Mouse (Mus musculus) layer of hippocampus, adult 11-12 months (tissue): ENCODE measurements around the gene Ola1.

Experiments
- DNase-seq: peaks from one replicate; pipeline ENCODE4 v3.0.0; 2022; ENCODE audit warnings: low spot score

Ola1 gene

DNA sequence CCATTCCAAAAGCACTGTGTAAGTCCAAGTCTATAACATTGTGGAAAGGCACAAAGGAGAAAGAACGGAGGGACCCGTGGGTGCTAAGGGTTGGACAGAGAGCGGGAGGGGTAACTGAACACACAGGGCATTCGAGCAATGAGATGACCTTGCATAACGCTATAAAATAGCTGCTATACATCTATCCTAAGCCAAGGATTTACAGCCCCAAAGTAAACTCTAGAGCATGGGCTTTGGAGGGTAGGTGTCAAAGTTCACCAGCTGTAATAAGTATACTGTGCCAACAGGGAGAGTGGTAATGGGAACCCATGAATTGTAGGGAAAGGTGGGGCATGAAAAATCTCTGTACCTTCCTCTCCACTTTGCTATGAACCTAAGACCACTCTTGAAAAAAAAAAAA is at the start of gene Ola1:
Gene Ola1, minus strand, starts transcription at position 12 of the 400 bp plus-strand sequence.
- DNase-seq = no peak

DNA sequence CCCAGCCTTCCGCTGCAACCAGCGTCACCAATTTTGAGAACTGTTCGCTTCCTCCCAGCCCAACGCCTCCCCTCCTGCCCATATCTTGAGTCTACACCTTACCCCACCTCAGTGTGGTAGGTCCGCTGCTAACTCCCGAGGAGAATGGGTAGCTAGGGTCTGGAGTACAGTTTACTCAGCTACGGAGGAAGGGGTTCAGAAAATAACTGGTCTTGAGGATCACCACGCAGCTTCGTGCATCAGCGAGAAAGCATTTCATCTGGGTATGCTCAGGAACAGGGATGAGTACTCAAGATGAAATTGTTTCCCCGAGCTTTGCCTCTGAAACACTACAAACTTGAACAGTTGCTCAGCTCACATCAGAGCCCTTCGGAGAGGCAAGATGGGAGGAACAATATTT is 49.6 kb upstream of the Ola1 start:
- DNase-seq = no peak

DNA sequence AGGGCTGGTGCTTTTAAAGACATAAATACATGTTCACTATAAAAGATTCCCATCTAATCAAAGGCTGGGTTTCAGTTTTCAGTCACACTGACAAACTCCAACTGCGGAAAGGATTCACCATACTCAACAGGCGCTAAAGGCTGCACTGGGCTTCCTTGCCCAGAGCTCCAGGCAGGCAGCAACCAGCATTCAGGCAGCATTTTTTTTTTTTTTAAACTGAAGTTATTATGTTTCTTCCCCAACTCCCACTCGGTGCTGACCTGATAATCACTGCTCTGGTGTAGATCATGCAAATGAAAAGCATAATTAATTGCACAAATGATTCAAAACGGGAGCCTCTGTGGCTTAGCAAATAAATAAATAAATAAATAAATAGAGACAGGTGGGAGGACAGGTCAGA is 49.1 kb upstream of the Ola1 start:
- DNase-seq = no peak

DNA sequence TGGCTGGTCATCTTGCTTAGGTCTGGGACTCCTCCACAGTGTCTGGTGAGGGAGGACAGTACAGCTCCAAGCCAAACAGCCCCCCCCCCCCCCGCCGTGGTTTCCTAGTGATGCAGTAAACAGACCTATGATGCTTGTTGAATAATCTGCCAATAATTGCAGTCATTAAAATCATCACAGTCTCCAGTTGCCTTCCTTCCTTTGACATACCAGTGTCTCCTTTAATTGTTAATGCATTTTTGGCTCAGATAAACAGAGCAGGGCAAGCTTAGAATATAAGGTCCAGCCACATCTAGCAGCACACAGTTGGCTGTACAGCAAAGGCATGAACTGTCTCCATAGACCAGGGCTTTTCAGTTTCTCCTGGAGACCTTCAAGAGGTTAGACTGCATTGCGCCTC is 48.5 kb upstream of the Ola1 start:
- no peak for DNase-seq

DNA sequence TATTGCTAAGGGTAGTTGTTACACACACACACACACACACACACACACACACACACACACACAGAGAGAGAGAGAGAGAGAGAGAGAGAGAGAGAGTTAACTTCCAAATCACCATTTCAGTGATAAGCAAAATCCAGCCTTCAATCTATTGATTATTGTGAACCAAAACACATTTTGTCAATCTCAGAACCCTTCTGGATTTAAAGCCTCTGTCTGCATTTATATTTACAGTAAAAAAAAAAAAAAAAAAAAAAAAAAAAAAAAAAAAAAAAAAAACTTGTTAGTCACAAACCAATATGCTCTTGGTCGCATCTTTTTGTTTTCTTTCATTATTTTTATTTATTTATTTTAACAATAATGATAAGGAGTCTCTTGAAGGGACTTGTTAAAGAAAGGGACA is 47.9 kb upstream of the Ola1 start:
- DNase-seq = no peak

DNA sequence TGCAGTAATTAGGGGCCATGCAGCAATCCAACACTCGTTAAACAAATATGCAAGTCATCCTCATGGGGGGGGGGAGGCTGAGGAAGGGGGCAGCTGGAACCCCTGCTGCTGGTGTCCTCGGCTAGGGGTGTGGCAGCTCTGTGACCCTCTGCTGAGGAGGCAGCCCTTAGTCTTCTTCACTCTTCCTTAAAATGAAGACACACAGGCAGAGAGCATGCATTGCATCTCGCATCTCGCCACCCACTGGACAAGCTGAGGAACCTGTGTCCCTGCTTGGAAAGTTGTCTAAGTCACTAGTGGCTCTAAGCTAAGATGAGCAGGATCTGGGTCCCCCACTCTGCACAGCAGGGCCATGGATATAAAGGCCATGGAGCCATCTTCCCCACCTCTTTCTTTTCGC is 47.3 kb upstream of the Ola1 start:
- DNase-seq = no peak

DNA sequence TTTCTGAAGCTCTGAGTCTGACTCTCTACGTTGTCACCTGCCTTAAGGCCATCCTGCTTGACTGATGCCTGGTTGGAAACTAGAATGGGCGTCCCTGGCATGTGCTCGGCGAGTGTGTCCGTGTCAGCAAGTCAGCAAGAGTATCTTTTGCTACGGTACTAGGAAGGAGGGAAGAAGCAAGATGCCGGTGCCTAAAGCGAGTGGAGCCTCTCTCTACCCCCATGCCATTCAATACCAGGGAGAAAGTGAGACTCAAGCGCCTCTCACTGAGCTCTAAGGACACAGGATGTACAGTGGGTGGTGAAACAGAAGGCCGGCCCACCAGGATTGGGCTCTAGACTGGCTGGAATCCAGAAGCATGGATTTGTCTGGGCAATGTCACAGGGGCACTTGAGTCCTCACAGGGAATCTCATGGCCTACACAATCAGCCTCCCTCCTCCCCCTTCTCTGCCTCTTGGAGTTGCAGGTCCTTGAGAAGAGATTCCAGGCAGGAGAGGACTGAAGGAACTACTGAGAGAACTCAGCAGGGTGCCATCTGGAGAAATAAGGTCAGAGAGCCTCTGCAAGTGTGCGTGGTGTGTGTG is 46.0 kb upstream of the Ola1 start:
- no peak for DNase-seq

DNA sequence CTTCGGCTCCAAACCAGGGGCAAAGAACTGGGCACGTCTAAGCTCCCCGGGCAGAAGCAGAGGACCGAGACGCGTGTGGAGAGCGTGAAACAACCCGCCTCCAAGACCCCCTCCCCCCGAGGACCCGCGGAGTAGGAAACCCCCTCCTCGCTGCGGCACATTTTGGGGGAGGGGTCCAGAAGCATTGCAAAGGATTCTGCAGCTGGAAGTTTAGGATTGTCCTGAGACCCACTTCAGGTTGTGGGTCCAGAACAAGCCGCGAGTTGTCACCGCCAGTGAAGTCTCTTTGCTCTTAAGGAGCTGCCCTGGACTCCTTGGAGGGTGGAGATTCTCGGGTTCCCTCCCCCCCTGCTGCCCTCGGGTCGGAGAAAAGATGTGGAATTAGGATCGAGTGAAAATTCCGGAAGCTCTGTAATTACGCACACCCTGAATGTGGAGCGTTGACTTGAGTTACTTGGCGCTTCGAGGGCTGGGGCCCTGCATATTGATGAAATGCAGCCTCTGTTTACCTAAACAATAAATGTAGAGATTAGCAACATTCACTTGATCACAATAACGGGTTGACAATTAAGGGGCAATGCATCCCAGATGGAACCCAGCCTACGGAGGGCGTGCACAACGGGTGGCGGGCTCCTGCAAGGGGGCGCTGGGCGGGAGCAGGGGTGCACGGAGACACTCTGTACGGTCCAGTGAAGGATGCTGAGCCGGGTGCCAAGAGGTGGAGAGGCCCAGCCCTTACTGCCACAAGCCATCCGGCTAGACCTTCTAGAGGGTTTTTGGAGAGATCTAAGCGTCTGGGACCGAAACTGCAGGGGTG is 45.3 kb upstream of the Ola1 start:
- no peak for DNase-seq

DNA sequence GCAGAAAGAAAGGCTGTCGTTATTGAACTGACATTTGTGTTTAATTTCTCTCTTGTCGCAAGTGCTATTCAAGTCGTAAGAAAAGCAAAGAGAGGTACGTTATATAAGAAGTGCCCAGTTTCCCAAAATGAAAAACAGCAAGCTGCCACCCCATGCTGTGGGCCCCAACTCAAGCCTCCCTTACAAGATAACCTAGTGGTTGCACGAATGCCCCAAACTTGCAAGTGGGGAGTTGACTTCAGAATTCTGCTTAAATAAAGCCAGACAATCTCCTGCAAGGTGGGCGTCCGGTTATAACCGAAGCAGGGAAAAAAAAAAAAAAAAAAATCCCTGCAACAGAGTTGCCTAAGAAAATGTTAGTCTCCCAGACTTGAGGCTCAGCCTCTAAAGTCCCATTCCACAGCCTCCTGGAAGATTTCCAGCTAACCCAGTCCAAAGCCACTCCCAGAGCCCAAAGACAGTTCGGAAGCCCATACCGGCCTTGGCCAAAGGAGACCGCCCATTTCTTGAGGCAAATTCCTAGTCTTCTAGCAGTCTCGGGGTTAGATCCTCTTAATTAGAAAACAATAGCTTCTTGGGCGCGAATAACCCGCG is 44.5 kb upstream of the Ola1 start:
- no peak for DNase-seq

DNA sequence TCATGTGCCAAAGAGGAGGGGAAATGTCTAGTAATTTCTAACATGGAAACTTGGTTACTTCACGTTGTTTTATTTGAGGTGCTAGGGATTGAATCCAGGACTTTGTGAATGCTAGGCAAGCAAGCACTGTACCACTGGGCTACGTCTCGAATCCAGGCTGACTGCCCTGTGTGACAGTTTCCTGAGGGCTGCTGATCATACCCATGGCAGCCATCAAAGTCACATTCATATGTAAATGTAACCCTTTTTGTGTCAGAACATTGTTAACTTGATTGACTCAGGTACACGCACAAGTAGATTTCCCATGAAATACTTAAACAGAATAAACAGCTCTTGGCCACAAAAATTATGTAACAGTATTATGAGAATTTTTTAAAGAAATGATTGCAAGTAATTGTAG is 30.0 kb upstream of the Ola1 start:
- DNase-seq = no peak

DNA sequence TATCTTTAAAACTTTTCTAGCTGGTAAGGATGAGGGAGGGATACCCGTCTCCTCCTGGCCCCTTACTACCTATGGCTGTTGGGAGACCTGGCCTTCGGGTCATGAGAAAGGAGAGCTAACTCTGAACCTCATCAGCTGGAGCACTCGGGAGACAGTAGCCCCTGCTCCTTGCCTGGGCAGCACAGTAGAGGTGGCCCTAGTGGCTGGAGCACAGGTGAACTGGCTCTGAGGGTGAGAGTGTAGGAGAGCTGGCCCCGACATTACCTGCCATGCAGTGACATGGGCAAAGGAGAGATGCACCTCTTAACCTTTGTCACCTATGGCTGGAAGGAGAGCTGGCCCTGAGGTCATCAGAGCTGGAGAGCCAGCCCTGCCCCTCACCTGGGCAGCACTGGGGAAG is 22.6 kb upstream of the Ola1 start:
- no peak for DNase-seq

DNA sequence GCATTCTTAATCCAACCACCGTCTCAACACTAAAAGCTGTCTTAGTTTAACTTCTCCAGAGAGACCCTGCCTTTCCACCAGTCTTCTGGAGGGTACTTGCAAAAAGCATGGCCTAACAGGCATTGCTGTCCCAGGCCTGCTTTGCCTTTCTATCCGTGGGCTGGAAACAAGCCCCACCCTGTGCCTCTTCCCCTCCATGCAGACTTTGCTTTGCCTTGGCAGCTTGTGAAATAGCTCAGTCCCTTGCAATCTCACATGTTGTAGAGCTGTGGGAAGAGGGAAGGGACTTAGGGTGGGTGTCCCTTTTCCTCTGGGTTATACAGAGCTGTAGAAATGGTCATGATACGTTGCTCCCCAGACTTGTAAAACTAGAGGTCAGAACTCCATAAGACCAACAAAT is 12.4 kb upstream of the Ola1 start:
- DNase-seq = no peak

DNA sequence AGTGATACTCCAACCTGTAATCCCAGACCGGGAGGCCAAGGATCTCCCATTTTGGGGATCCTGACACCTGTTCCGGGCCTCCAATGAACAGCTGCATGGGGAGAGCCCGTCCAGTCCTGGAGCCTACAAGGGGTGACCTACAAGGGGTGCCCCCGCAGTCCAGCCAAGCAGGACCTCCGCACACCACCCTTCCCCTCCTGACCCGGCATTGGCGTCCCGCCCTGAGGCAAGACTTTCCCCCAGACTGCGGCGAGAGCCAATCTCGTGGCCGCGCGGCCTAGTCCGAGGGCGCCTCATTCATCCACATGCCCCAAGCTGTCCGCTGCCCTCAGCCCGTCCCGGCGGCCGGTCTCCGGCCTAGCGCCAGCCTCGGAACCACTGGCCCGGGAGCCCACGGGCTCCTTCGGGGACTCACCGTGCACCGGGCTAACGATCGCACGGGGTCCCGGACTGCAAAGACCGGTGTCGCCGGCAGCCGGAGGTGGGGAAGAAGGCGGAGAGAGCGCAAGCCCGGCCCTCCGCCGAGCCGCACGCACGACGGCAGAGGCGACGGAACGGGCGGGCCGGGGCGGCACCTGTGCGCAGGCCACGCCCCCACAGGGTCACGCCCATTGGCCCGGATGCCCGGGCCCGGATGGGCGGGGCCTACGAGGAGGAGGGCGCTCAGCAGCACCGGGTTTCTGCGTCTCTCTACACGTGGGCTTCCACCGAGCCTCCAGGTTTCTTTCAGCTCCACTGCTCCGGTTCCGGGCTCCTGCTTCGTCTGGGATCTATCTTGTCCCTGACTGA is 4.7 kb downstream of the Ola1 start:
- peak; percentile 92 for DNase-seq

DNA sequence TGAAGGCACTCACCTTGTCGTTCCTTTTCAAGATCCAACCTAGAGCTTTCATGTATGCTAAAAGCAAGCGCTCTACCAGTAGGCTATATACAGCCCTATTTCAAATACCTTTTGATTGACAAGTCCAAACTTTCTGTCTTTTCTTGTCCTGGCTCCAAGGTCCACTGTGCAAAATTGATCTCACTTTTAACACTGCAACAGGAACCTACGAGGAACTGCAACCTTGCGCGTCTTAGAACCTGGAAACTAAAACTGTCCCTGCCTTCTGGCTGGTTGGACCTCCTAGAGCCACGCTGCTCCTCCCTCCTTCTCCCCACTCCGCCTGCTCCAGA is 5.2 kb downstream of the Ola1 start:
- DNase-seq = no peak

DNA sequence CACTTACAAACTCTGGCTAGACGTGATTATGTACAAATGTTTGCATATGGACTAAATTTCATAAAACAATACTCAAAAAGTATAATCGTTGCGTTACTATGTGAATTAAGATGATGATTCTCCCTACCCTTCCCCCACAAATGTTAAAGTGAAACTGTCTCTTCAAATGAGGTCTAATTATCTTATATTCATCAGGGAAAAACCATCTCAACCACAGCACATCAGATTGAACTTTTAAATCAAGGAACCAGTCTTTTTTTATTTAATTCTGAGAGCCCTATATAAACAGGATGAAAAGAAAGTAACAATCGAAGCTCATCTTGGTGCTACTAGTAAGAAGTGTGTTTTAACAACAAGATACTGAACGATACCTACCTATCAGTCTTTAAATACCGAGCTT is 14.4 kb downstream of the Ola1 start:
- no peak for DNase-seq

DNA sequence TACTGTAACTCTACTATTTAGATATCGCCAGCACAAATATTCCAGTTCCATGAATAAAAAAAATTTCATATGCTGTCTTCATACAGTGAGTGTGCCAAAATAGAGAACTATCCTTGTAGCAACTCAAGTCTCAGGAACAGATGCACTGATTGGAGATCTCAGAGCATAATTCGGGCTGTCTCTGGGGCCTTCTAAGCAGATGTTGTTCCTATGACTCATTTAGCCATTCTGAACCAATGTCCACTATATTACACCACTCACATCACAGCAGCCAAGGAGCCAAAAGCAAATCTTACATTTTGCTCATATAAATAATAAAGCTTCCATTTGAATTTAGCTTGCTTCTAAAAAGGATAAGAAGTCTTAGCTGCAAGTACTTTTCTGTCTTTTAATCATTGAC is 30.2 kb downstream of the Ola1 start:
- DNase-seq = no peak

DNA sequence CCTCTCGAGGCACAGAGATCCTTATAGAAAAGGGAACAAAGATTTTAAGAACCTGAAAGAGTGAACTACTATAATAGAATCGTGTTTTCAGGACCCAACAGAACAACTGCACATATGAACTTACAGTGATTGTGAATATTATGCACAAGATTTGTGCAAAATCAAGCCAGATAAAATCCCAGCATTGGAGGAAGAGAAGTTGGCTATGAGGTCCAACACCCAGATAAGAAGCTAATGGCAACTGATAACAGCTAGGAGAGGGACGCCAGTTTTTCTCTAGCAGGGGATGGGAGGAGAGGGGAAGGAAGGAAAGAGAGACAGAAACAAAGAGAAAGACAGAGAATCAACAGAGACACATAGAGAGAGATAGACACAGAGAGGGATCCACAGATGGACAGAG is 33.5 kb downstream of the Ola1 start:
- DNase-seq = no peak

DNA sequence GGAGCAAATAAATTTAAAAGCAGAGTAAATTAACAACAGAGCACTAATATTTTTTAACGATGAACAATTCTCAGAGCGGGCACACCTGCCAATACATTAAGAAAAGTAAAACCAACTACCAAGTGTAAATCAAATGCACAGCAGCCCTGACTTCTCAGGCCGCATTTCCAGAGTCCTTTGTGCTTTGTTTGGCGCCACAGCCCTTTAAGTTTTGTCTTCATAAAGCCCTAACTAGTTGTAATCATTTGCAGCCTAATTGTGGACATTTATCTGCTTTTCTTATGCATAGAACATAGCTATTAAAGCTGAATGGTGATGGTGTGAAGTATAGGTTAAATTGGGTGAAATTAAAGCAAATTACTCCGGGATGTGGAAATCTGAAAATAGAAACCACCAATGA is 49.2 kb downstream of the Ola1 start:
- DNase-seq = no peak

DNA sequence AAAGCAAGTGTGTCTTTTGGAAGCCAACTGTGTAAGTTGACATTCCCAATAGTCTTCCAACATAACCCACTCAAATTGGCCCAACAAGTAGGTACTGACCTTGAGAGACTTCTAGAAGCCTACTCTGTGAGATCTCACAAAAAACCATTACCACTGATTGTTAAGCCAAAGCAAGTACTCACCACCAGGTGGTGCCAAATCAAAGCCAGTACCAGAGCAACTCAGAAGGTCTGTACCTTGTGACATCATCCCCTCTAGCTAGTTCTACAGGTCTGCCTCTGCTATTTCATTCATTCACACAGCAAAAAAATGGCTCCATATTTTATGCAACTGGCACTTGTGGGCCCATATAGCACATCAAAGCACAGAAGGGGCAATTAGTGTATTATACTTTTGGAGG is 51.6 kb downstream of the Ola1 start:
- DNase-seq = peak; percentile 69

DNA sequence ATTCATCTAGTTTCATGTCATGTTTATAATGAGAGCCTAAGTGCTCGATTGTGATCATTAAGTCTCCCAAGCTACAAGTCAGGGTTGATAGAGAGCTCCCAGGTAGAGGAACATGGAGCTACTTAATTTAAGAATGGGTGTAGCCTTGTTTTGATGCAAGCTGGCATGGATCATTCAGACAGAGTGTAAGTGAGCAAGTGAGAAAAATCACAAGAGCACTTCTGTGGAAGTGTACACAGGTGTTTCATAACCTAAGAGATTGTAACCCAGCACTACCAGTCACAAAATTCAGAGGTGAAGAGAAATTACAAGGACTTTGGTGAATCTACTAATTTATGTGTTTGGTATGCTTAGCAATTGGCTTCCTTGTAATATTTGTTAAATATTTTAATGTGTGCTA is 54.1 kb downstream of the Ola1 start:
- no peak for DNase-seq

DNA sequence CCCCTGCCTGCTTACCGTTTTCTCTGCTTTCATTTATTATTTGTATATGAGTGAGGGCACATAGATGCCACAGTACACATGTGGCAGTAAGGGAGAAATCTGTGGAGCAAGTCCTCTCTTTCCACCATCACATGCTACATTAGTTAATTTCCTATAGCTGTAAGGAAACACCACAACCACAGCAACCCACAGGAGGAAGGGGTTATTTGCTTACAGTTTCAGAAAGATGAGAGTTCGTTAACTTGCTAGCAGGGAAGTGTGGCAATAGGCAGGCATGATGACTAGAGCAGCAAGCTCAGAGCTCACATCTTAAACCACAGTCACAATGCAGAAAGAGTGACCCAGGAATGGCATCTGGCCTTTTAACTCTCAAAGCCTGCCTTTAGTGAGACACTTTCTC is 58.0 kb downstream of the Ola1 start:
- no peak for DNase-seq

DNA sequence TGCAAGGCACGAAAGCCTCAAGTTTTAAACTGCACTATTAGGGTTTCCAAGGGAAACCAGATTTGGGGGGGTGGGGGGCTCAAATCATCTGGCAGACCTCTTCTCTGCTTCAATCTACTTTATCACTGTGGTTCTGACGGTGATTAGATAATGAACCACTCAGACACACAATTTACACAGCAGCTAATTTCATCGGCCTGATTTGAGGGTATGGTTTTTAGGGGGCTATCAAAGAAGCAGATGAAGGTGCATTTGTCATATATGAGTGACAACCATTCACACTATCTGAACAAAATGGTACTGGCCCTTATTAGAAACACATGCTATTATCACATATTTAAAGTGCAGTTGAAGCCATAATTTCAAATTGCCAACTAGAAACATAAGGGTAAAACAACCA is 61.5 kb downstream of the Ola1 start:
- no peak for DNase-seq

DNA sequence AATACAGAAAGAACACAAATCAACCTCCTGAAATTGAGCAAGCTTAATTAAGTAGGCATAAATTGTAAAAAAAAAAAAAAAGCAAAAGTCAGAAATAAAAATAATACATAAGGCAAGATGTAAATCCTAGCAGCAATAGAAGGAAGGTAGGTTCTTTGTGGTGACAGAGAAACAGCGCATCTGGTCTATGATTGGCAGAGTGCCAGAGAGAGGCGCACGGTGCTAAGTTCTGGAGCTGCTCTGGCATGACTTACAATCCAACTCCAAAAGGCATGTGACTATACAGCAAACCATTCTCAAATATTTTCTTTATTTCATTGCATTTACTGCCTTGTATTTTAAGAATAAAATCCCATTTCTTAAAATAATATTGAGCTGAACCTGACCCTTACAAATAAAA is 68.2 kb downstream of the Ola1 start:
- no peak for DNase-seq
